Mouse (Mus musculus) cortical plate, adult 2 months (tissue): ENCODE results near the gene Lef1.

Experiments
- CTCF ChIP-seq: fragments of 200-500 bp; IDR thresholded peaks from 2 replicates; pipeline ENCODE4 v1.5.1; 2011; ENCODE audit warnings: mild to moderate bottlenecking, control low read depth, low read length; ENCODE audit not compliant: insufficient read depth; ENCODE audit errors: extremely low read depth
- POLR2A ChIP-seq: fragments of 200-500 bp; IDR thresholded peaks from 2 replicates; pipeline ENCODE4 v1.6.1; 2011; ENCODE audit warnings: mild to moderate bottlenecking, low read length, control low read depth; ENCODE audit not compliant: insufficient read depth; ENCODE audit errors: extremely low read depth

- TF ChIP-seq CTCF (no peak), POLR2A (no peak)
Measured at GRCm38 (mm10) chr3:131263766-131264486, 153.7 kb downstream of the Lef1 start.
